Mouse (Mus musculus) olfactory bulb, adult 2 months (tissue): ENCODE data around the gene Tbx15.

Source experiments
- CTCF ChIP-seq: fragments of 200-500 bp; IDR thresholded peaks from 2 replicates; pipeline ENCODE4 v1.5.1; 2012; ENCODE audit warnings: low read depth, mild to moderate bottlenecking, low read length, moderate library complexity; ENCODE audit not compliant: insufficient read depth
- POLR2A ChIP-seq: fragments of 200-500 bp; IDR thresholded peaks from 2 replicates; pipeline ENCODE4 v1.6.1; 2012; ENCODE audit warnings: mild to moderate bottlenecking, low read depth, low read length, moderate library complexity; ENCODE audit not compliant: insufficient read depth

DNA sequence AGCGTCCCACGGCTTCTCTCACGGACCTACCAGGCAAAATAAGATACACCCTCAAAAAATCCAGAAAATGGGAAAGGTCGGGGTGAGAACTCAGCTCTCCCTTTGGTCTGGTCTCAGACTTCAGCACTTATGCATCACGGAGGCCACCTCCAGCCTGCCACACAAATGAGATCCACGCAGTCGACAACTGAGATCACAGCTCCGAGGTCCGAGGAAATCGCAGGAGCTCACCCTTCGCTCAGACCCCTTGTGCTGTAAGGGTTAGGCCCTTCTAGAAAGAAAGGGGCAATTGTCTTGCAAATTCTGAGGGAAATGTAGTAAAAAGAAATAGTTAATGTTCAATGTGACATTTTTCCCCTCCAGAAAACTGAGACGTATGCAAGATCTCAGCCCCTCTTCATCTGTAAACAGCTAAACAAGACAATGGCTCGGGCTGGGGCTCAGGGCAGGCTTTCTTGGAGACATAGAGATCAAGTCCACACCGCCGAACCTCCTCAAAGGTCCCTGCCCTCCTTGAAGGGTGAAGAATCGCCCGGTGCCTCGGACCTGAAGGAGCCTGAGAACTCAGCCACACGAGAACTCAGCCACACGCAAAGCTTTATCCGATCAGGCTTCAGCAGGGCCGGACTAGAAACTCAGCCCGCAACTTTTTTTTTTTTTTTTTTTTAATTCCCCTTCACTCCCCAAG is 4.9 kb upstream of the Tbx15 start:
- no peak for TF ChIP-seq CTCF
- no peak for TF ChIP-seq POLR2A
